8 mouse cellular contexts compared by ENCODE assay signal in genomic region chr1:59482331-59482695, GRCm38 (mm10). TPM values are rescaled to one million over a fixed set of nuclear protein-coding genes. Genes with fewer than 3 reads are reported as not detected.
DNase-seq lines count a peak whose midpoint lies in the region; ATAC-seq lines count a peak whose summit lies in the region.

Fzd7 (plus strand) TSS chr1:59482424.

- peaks cover 32% of the 10 kb centered on the region for H3K4me1 ChIP-seq in heart, embryonic 15.5 days (replicated peaks)
- H3K4me1 ChIP-seq in liver, embryonic 12.5 days, result peaks cover 60% of the 10 kb centered on the region
- H3K4me1 ChIP-seq in stomach, embryonic 14.5 days (ENCODE audit: control insufficient read depth, insufficient read depth, low read length), result peaks cover 23% of the 10 kb centered on the region

- no peaks in the 10 kb centered on the region for H3K36me3 ChIP-seq in heart, embryonic 15.5 days
- H3K36me3 ChIP-seq in liver, embryonic 12.5 days, result peaks cover 15% of the 10 kb centered on the region
- H3K36me3 ChIP-seq in stomach, embryonic 14.5 days (ENCODE audit: control insufficient read depth, insufficient read depth, low read length), result peaks cover 4% of the 10 kb centered on the region; the same call in 1 of the 2 replicates

- H3K27me3 ChIP-seq in heart, embryonic 15.5 days, result peaks cover 40% of the 10 kb centered on the region
- H3K27me3 ChIP-seq in liver, embryonic 12.5 days (replicated peaks), result peaks cover 30% of the 10 kb centered on the region
- H3K27me3 ChIP-seq in stomach, embryonic 14.5 days (ENCODE audit: control insufficient read depth, insufficient read depth, low read length), result no peaks in the 10 kb centered on the region

- peak within 1 kb of the TSS; percentile 97 for H3K4me2 ChIP-seq in heart, embryonic 15.5 days
- H3K4me2 ChIP-seq in liver, embryonic 12.5 days, result peak within 1 kb of the TSS; percentile 99
- peak within 1 kb of the TSS; percentile 59 for H3K4me2 ChIP-seq in stomach, embryonic 14.5 days (replicated peaks; ENCODE audit: low read depth, low read length)

- WGBS in heart, embryonic 15.5 days, result under 1% methylated on average over 35 of the region's 35 CpGs
- WGBS in liver, embryonic 12.5 days (ENCODE audit: insufficient replicate concordance), result under 1% methylated on average over 35 of the region's 35 CpGs
- WGBS in stomach, embryonic 14.5 days, result under 1% methylated on average over 35 of the region's 35 CpGs

- no peaks in the 10 kb centered on the region for H3K9me3 ChIP-seq in heart, embryonic 15.5 days (replicated peaks)
- no peaks in the 10 kb centered on the region for H3K9me3 ChIP-seq in liver, embryonic 12.5 days (replicated peaks)
- H3K9me3 ChIP-seq in stomach, embryonic 14.5 days (ENCODE audit: control insufficient read depth, low read depth, low read length), result no peaks in the 10 kb centered on the region

- H3K4me3 ChIP-seq in heart, embryonic 15.5 days, result peak within 1 kb of the TSS; percentile 69
- peak within 1 kb of the TSS; percentile 70 for H3K4me3 ChIP-seq in liver, embryonic 12.5 days
- H3K4me3 ChIP-seq in stomach, embryonic 14.5 days (ENCODE audit: low read depth, low read length), result peak within 1 kb of the TSS; percentile 77

- peak within 1 kb of the TSS; percentile 74 for H3K9ac ChIP-seq in heart, embryonic 15.5 days
- peak within 1 kb of the TSS; percentile 81 for H3K9ac ChIP-seq in liver, embryonic 12.5 days
- peak within 1 kb of the TSS; percentile 81 for H3K9ac ChIP-seq in stomach, embryonic 14.5 days (replicated peaks; ENCODE audit: low read depth, low read length)

- peak within 1 kb of the TSS; percentile 86 for H3K27ac ChIP-seq in heart, embryonic 15.5 days
- peak within 1 kb of the TSS; percentile 87 for H3K27ac ChIP-seq in liver, embryonic 12.5 days
- H3K27ac ChIP-seq in stomach, embryonic 14.5 days (ENCODE audit: low read length), result peak within 1 kb of the TSS; percentile 97

- 0 out of 2 replicates have a peak, but pooled peaks have one; percentile 1 for ATAC-seq in frontal cortex, adult (ENCODE audit: low TSS enrichment)
- ATAC-seq in heart, embryonic 15.5 days (replicated peaks; ENCODE audit: insufficient number of reproducible peaks, insufficient read depth, low FRiP score, low read depth), result 0 out of 2 replicates have a peak, but pooled peaks have one; percentile 15
- ATAC-seq in liver, embryonic 12.5 days, result peak; percentile 57
- ATAC-seq in stomach, embryonic 14.5 days (ENCODE audit: insufficient number of reproducible peaks, insufficient read depth, low FRiP score, low read depth), result peak; percentile 5; the same call in 1 of the 2 replicates

- no peak for DNase-seq in frontal cortex, postnatal 25 days (ENCODE audit: low spot score in 2 of 2)
- DNase-seq in thymus, postnatal 4 days, result peak; percentile 67
- no peak for DNase-seq in thymus, postnatal 0 days (ENCODE audit: low spot score)
- DNase-seq in urinary bladder, postnatal 10 days (ENCODE audit: low spot score), result no peak

RNA-seq across cellular contexts. Expression of gene Fzd7, which starts in this region (rescaled TPM):
- 2.3 TPM in 2 replicates for polyA plus RNA-seq in thymus, postnatal 0 days (2015; fragmentation: Nextera tagmentation; extraction: Ambion mirVana)
- 3.0 and 4.5 TPM in 2 replicates for polyA plus RNA-seq in heart, embryonic 15.5 days (2015; fragmentation: Nextera tagmentation; extraction: Ambion mirVana)
- polyA plus RNA-seq in liver, embryonic 12.5 days (2016; fragmentation: Nextera tagmentation; extraction: Ambion mirVana), result 5.3 and 5.4 TPM in 2 replicates
- polyA plus RNA-seq in stomach, embryonic 14.5 days (2014; fragmentation: Nextera tagmentation; extraction: Ambion mirVana), result 13.3 and 15.5 TPM in 2 replicates

Comparison
In these comparisons a context has a peak if more than half of its experiments do, and no peak if none do; other contexts are left out.
1. ATAC-seq: peak in every context shown above with its lines; median percentile 57 in liver, embryonic 12.5 days; 15 in heart, embryonic 15.5 days; 5 in stomach, embryonic 14.5 days; 1 in frontal cortex, adult.